Mouse (Mus musculus) cerebellum, adult (tissue): ENCODE measurements at regions not wholly inside any gene's neighbourhood (a gene's known extent, or its start where the extent isn't known, plus 50 kb on each side); places are given as distances from the start of the nearest gene placed in this dataset.

Experiments used
- ATAC-seq: cut with Nextera tagmentation; 2 replicates; pipeline ENCODE4 v1.9.2; 2017; ENCODE audit warnings: mild to moderate bottlenecking, moderate library complexity, mixed read lengths; ENCODE audit not compliant: insufficient number of reproducible peaks, low FRiP score, low TSS enrichment

DNA sequence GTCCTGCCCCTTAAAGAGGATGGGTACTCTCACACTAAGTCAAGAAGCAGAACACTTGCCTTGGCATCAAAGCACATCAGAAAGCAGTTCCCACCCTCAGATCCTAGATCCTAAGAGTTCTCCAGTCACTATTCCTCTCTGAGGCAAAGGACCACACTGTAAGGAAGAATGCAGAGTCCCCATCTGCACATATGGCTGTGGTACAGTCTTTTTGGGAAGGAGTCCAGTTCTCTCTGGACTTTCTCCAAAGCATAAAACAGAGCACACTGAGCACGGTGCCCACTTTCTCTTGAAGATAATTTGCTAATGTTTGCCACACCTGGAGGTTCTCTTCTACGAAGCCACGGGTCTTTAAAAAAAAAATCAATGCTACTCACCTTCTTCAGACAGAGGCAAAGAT, 238.7 kb upstream of the Lrrn1 start:
- ATAC-seq: peak; percentile 99

DNA sequence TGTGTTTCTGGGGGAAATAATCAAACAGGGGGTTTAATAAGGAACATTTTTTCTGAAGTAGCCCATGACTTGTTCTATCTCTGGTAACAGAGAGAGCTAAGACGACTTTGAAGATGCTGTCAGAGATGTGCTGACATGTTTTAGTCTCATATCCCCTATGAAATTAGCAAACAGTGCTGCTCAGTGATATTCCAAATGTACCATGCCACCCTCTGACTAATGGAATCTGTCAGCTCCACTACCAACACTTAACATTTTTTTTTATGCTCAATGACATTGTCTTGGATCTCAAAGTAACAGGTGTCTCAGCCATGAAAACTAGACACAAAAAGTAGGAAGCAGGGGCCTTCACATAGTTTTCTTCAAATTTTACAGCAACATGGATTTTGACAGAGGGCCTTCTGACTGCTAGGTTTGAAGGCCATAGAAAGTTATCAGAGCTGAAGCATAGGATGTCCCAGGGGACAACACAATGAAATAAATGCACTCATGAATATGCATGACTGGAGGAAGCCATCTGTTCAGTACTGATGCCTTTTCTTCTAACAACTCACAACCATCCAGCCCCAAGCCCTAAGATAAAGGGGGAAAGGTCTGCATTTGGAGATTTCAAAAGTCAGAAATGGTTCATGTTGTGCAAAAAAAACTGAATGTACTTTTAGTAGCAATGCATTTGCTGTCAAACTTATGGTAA, 225.7 kb upstream of the Lrrn1 start:
- ATAC-seq: no peak

DNA sequence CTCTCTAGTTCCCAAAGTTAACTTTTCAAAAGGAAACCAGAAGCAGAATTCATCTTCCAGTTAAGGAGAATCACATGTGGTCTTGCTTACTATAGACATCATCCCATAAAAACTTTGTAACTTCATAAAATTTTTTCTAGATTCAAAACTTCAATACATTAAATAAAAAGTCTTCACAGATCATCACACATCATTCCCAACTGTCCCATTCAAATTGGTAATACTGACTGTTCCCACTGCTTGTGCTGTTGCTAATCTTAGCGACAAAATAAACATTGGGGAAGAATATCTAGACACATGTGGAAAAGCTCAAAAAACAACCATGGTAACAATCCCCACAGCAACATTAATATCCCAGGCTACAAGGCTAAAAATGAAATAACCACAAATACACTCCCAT, 210.0 kb upstream of the Lrrn1 start:
- ATAC-seq: no peak

DNA sequence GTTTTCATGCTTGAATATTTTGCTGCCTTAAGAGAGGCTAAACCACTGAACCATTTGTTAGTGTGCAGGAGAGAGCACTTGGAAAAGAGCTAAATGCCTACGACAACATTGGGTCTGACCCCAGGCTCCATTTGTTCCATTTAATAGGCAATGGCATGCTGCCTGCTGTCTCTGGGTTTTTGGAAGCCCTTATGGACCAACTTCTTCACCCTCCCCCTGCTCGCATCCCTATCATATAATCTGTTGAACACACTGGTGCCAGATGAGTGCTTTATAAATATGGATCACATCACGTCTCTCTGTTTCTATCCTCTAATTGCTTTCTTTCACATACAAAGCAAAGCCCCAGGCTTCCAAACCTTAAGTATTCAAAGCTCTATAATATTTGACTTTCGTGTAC, 179.1 kb upstream of the Lrrn1 start:
- ATAC-seq: no peak

DNA sequence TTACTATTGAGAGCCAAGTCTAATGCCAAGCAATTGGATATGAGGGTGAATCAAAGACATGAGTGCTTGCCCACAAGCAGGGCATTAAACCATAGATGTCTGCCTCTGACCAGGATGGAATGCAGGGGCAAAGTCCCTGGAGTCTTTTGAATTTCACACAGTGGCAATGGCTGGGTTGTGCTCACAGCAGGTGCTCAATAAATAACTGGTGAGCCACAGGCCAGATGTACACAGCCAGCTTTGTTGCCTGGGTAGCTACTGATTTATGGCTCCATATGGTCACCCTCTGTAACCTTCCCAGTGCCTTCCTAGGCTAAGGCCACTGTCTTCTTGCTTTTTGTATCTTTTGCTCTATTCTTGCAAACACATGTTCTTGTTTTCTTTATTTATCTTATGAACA, 154.3 kb upstream of the Lrrn1 start:
- ATAC-seq: no peak

DNA sequence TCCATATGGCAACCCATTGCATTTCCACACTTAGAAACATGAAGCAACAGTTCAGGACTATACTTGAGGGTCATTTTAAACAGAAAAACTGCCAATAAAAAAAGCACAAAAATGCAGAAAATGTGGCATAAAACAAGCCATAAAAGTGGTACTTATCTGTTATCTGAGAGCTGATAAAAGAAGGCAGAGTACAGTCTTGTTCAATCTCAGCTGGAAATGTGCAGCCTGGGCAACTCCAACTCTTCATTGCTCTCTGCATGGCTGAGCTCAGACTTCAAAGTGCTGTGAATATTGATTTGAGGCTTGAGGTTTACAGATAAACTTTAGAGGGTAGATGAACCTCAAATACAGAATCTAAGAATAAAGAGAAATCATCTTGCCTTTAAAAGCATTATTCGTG, 151.1 kb upstream of the Lrrn1 start:
- ATAC-seq: no peak

DNA sequence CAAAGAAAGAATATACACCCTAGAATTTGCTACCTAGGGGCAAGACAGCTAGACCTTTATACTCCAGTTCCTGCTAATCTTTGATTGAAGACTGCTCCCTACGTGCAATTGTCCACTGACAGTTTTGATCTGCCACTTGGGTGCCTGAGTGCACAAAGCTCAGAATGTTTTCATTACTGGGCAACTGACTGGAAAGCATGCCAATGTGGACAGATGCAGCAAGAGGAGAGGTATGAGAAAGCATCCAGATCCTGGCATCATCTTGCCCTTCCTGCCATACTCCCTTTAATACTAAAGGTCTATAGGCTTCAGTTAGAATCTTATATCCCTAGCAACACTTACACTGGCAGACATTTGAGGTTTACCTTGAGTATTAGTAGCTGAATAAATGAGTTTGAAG, 148.9 kb upstream of the Lrrn1 start:
- ATAC-seq: 0 out of 2 replicates have a peak, but pooled peaks have one; percentile 24

DNA sequence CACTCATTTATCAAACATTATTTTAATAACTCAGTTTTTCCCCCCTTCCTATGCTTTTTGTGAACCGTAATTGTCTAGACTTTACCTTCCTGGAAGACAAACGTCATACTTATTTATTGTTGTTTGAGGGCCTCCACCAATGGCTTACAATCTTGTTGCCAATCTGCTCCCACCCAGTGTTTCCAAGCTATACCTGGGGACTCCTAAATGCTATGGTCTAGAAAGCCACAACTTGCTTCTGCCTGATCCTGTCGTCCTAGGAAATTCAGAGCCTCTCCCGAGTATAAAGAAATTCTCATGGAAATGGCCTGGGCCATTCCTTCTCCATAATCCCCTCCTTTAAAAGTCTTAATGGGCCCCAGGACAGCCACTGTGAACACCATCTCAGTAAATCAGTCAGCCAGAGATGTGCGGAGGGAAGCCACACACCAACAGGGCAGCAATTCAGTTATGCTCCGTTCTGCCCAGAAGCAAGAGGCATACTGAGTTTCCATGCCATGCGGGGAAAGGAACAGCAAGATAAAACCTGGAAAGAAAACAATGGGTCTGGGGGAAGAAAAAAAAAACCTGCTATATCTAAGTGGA, 143.4 kb upstream of the Lrrn1 start:
- ATAC-seq: no peak

DNA sequence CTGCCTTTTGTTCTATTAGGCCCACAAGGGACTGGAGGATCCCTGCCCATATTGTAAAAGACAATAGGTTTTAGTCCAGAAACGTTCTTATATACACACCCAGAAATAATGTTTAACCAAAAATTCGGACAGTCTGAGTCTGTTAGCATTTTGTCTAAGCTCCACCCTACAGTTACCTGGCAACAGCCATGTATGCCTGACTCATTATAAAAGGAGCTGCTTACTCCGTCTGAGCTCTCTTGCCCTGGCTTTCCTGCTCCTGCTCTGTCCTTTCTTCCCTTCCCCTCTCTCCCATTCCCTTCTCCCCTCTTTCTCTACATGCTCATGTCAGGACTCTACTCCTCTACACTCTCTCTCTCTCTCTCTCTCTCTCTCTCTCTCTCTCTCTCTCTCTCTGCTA, 139.7 kb upstream of the Lrrn1 start:
- ATAC-seq: no peak

DNA sequence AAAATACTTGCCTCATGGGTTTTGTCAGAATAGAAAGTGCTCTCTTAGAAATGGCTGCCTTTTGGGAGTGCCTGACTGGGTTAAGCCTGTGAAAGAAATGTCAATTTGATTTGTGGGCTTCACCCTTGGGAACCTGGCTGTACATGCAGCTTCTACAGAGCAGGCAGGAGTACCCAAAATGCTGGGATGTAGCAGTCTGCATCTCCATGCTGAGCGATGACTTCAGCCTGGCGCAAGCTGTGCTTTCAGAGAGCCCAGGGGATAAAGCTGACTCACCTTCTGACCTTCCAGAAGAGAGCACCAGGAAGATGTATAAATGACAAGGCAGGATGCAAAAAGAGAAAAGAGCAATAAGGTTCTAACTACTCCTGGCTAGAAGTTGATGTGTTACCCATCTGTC, 135.0 kb upstream of the Lrrn1 start:
- ATAC-seq: peak; percentile 96

DNA sequence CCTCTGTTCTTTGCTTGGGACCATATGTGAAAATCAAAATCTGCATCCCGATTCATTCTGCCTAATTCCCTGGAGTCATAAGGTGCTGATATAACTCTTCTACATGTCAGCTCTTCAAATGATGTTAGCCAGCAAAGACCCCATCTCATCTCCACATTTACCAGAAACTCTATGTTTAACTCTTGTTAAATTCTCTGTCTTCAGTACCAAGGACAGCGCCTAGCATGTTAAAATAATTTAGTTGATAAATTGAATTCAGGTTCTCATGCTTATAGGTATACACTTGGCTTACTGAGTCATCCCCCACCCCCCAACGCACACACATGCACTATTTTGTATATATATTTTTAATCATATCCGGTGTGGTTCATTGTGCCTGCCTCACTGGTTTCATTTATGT, 113.8 kb upstream of the Lrrn1 start:
- ATAC-seq: no peak

DNA sequence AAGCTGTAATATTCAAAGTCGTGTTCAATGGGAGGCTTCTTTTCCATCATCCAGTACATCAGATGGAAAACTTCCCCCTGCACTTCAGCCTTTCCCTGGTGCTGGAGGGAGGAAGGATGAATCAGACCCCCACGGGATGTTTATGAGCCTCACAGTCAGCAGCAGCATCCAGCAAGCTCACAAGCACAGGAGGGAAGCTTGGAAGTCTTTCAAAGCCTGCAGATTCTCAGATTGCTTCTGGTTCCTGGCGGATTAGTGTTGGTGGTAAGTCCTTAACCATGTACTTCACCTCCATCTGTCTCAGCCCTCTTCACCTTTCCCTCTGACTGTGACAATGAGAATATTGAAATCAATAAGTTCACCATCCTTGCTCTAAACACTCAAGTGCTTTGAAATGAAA, 107.5 kb upstream of the Lrrn1 start:
- ATAC-seq: peak; percentile 71; the same call in 1 of the 2 replicates

DNA sequence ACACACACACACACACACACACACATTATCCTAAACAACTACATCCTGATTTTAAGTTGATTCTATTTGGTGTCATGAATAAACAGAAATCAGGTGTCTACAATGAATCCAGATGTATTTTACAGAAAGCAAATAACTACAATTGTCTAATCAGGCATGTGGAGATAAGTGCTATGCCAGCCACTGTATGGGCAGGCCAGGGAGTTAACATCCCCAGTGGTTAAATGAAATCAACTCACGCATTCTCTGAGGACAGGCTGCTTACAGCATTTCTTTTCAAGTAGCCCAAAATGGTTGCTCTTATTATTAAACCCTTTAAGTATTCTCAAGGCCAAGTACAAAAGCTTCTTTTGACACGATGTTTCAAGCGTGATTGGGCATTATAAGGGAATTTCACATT, 103.0 kb upstream of the Lrrn1 start:
- no peak for ATAC-seq

DNA sequence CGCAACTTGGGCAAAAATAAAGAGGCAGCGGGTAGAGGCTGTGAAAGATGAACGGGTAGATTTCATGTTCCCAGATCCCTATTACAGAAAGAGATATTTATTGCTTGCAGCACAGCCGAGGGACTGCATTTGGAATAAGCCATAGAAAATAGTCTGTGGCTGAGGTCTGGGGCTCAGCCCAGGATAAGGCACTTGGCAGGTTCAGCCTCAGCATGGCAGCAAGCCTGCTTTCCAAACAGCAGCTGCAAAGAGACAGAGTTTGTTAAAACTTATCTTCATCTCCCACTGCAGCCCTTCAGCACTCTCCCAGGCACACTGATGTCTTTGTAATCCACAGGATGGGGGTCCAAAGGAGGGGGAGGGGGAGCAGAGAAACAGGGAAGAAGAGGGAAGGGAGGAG, 98.5 kb upstream of the Lrrn1 start:
- ATAC-seq: no peak

DNA sequence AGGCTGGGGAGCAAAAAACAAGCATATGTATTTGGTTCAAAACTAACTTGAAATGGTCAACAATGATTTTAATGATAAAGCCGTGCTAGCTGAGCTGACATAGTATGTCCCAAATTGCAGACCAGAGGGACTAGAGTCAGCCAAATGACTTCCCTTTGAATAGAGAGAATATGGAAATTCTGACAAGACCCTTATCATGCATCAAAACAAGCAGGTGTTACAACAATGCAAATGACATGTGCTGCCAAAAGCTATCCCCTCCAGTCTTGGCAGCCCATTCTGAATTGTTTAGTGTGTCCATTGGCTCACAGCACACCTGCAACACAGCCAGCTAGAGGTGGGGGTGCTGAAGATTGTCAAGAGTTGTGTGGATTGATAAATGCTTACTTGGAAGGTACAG, 87.5 kb upstream of the Lrrn1 start:
- ATAC-seq: no peak

DNA sequence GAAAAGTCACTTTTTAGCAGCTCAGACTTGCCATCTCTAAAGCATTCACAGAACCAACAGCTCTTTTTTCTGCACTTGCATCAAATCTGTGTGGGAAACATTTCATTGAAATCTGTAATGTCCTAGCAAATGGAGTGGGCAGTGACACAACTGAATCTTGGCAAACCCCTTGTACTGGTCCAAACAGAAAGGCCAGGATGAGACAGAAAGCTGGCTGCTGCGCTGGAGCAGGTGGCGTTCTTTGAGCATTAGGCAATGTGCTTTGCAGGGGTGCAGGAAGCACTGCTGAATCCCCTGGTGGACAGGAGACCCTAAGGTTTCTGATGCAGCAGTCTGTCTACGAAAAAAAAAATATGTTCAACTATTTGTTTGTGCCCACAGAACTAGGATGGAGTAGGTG, 85.2 kb upstream of the Lrrn1 start:
- ATAC-seq: peak; percentile 96

DNA sequence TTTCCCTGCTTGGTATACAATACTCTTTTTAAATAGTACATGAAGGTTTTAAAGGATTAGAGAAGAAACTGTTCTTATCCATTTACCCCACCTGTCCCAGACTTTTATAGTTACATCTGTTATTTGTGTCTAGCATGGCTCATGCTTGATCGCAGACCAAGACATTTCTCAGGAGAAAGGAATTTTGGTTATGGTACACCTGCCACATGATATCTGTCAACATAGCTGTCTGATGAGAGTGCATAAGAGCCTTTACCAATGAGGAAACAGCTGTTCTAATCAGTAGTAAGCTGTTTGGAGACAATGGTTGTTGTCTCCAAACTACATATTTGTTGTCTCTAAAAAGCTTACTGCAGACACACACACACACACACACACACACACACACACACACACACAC, 70.3 kb upstream of the Lrrn1 start:
- no peak for ATAC-seq

DNA sequence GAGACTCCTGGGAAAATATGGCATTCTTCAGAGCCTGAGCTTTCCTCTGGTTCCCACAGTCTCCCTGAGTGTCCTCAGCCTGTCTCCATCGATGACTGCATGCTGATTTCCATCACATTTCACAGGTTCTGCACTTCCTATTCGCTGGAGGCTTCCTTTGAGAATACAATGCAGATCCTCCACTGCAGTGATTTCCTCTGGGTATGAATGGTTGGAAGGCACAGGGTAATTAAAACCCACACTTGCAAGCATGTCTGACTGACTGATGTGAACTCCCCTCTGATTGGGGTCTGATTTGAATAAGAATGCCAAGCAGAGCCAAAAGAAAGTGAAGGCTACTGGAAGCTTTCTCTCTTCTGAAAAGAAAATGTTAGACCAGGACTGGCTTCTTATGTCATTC, 67.1 kb upstream of the Lrrn1 start:
- ATAC-seq: no peak

DNA sequence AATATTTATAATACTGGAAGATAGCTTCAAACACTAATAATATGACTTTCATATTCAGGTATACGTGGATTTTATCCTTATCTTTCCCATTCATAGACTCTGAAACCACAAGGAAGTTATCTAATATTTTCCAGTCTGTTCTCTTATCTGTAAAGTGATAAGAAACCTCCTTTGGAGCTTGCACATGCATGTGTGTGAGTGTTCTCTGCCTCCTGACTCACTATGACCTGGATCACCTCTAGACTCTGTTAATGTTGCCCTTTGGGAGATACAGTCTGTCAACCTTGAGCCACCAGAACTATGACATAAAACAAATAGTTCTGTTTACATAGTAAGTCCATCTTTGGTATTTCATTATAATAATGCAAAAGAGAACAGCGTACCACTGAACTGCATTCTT, 56.2 kb upstream of the Lrrn1 start:
- no peak for ATAC-seq

DNA sequence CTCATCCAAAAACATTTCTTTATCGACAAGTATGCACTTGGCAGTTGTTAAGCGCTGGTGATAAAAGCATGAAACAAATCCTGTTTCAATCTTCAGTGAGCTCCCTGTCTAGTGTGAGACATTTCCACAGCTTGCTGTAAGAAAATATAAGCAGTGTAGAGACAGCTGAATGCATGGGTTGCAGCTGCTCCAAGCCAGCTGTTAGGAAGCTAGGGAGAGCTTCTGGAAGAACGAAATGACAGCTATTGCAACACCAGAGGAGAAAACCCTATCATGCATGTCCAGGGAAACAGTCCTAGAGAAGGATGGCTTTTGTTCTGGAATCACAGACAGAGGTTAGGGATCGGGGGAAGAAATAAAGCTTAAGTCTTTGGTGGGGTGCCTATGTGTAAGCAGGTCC, 55.4 kb upstream of the Lrrn1 start:
- no peak for ATAC-seq
